Mouse (Mus musculus) natural killer cell, adult 2 months (primary cell): ENCODE data around the gene Osgepl1.
A peak's percentile ranks its signal among the peaks of the same experiment; 100 is the strongest.
"Not testable (repeated sequence)": the region's sequence is repeated elsewhere in the genome, so short reads cannot be mapped to it uniquely, and the experiment has no call there.

Source experiments
- DNase-seq, 2 experiments: peaks; one replicate each; pipeline ENCODE4 v3.0.0; 2022; ENCODE audit warnings: low spot score in 2 of 2

Osgepl1 gene

DNA sequence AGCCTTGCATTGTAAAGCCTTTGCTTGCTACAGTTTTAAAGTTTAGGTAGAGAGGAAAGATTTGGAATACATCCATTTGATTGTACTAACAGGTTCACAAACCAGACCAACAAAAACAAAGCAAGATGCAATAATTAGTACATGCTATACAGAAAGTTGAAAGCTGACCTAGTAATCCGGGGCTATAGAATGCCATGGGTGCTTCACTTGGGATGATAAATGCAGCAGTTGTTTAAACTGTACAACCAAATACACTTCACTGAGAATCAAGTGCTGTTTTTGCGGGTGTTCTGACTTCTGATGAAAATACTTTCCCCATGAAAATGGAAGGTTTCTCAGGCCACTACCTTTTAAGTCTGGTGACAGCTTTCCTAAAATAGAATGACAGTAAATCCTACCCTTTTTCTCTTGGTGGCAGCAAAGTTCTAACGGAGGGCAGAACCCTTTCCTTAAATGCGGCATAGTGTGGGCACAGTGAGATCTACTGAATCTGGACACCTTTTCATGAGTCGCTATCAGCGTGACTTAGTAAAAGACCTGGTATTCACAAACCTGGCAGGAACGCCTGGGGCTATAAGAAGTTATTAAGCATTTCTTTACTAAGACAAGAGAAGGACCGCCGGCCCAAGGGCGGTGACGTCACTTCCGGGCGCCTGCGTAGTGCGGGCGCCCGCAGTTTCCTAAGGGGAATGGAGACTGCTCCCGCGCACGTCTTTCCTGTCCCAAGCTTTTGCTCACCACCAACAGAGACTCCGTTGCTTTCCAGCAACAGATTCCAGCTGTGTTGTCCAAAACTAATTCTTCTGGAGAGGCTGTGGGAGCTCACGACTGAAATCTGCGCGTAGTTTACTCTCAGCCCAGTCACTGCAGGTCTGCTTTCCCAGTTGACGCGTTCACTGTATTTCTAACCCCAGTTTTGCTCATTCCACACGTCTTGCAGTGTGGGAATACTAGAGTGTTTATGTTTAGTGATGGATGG is at the start of gene Osgepl1:
Gene Osgepl1 (plus strand): TSS at position 636 of the 979 bp plus-strand sequence.
- peak; percentile 68 to 73 for DNase-seq

DNA sequence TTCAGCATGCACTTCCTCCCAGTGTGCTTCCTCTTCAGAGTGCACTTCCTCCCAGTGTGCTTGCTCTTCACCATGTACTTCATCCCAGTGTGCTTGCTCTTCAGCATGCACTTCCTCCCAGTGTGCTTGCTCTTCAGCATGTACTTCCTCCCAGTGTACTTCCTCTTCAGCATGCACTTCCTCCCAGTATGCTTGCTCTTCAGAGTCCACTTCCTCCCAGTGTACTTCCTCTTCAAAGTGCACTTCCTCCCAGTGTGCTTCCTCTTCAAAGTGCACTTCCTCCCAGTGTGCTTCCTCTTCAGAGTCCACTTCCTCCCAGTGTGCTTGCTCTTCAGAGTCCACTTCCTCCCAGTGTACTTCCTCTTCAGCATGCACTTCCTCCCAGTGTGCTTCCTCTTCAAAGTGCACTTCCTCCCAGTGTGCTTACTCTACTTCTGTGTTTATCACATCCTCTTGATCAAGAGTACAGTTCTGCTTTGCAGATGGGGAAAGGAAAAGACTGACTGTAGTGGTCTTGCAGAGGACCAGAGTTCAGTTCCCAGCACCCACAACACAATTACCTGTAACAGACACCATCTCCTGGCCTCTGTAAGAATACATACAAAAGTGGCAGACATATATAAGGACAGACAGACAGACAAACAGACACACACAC is 48.3 kb upstream of the Osgepl1 start:
- DNase-seq: not testable (repeated sequence)

DNA sequence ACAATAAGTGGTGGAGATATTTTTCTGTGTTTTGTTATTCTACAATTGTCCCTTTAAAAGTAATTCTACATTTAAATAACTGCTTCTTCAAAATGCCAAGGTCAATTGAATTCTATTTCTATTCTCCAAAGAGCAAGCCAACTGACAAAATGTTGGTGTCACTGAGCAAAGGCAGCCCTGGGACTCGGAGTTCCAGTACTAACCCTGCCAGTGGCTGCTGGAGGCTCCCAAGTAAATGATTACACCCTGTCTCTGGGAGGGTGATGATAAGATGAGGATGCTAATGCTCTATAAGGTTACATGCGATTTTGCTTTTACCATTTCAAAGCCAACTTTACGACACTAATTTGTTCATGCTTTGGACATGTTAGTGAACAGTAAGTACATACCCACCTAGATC is 43.5 kb upstream of the Osgepl1 start:
- DNase-seq: no peak

DNA sequence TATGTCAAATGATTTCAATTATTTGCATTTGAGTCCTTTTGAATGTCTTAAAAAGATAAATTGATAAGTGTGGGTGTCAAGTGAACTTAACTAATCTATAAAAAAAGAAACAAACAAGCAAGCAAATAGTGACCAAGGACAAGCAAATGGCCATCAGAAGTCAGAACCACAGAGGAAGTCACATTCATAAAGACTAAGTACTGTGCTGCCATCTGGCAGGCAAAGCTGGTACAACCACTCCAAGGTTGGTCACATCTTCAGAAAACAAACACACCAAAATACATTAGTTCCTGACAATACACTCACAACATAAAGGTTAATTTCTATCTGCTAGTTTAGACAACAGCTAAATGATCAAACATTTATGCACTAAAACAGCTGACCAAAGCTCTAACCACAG is 40.8 kb upstream of the Osgepl1 start:
- no peak for DNase-seq

DNA sequence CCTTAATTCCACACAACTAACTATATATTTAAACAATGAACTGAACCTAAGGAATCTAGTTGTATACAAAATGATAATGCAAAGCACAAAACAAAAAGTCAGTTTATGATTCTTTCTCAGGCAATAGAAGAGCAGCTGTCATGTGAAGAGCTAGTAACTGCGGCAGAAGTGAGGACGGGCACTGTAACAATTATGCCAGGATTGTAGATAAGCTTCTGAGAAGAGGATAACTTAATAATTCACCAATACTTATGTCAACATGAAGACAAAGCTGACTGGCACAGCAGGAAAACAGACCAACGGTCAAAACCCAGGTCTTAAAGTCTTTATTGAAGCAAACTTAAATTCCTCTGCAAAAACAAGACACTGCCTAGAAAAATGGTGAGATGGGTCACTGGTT is 22.2 kb upstream of the Osgepl1 start:
- DNase-seq: no peak

DNA sequence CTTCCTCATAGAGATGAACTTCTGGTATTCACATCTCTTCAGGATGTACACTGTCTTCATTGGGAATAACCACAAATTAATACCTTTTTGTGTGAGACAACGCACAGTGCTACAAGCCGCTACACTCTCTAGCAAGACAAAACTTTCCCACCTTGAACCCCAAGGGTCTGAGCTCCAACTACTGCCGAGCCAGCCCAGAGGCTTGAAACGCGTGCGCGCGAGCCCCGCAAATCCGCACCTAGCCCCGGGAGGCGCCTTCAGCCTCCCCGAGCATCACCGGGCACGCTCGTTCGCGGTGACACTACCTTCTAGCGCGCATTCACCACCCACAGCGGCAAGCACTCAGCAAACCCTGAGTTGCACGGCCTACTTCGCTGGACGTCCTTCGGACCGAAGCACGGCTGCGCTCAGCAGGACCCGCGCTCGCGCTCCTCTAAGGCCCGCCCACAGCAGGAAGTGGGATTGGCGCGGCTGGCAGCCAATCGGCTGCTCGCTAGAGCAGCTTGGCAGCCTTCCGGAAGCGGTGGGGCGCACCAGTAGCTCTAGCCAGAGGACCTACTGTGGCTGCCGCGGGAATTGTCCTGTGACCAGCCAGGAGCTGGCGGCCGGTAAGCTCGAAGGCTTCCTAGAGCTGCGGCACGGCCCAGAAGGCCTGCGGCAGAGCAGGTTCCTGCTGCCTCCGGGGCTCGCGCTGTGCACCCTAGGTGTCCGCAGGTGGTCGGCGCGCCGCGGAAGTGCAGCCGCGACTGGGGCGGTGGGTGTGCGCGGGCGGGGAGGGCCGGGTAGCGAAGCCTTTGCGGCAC is 16.6 kb upstream of the Osgepl1 start, which contains the start of the genes Pms1, Ormdl1 and Gm28778:
Gene Pms1 (minus strand): TSS at position 438 of the 803 bp plus-strand sequence.
Gene Ormdl1 (plus strand): TSS at position 515 of the 803 bp plus-strand sequence.
Gene Gm28778 (plus strand): TSS at position 531 of the 803 bp plus-strand sequence.
- peak; percentile 88 to 89 for DNase-seq

DNA sequence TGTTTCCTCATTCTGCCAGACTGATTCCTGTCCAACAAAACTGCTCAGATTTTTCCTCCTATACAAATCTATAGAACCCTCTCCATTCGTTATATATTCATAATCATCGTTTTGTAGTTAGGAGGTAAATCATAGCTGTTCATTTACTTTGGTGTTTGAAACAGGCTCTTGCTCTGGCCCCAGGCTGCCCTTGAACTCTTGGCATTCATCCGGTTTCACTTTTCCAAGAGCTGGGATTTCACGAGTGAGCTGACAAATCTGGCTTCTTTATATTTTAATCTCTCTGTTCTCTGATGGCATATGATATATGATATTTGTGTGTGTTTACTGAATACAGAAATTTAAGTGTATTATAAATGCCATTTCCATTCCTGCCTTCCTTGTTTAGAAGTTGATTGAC is 12.9 kb upstream of the Osgepl1 start:
- no peak for DNase-seq

DNA sequence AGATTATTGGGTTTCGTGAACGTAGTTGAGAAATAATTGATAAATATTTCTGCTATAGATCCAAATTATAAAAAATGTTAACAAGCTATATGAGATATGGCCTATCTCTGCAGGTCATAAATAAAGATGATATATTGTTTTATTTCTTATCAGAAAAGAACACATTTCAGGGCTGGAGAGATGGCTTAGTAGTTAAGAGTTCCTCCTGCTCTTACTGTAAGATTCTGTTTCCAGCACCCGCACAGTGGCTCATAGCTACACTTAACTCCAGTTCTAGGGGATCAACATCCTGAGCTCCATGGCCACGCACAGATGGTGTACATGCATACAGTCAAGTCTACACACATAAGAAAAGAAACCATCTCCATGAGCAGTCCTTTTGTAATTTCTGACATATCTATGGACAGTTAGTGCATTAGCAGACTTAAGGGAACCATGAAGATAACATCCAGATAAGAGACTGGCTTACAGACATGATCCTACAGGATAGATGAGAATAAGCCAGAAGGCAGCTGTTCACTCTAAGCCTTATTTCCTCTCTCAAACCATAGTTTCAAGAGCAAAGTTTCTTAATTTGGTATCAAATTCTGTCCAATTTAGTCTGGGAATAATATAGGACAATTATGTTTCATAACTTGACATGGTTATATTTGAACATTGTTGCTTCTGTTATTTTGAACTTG is 8.4 kb downstream of the Osgepl1 start:
- no peak for DNase-seq

DNA sequence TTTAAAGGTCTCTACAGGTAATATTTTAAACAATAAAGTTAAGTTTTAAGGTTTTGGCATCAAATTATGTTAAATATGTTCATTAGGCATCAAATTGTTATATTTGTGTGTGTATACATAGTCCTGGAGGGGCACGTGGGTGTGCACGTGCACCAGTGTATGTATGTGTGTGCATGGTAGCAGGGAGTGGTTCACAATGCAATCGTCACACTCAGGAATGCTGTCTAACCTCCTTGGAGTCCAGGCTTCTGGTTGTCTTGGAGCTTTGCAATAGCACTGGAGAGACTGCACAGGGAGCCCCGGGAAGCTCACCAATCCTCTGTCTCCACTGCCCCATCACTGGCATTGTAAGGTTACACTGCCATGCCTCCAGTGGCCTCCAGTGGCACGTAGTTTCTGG is 9.8 kb downstream of the Osgepl1 start:
- DNase-seq: no peak

DNA sequence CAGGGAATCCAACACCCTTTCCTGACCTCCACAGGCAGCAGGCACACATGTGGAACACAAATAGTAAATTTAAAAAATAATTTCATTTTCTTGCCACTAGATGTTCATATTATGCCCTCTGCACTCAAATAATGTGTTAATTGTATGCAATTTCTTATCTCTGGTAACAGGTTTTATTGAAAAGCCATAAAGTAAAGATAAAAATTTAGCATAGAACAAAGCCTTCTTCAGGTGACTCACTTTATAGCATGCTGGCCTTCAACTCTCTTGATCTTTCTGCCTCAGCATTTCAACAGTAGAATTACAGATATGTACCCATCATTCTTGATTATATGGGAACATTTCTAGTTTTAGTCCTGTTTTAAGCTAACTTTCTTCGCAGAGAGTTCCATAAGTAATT is 10.9 kb downstream of the Osgepl1 start:
- no peak for DNase-seq

DNA sequence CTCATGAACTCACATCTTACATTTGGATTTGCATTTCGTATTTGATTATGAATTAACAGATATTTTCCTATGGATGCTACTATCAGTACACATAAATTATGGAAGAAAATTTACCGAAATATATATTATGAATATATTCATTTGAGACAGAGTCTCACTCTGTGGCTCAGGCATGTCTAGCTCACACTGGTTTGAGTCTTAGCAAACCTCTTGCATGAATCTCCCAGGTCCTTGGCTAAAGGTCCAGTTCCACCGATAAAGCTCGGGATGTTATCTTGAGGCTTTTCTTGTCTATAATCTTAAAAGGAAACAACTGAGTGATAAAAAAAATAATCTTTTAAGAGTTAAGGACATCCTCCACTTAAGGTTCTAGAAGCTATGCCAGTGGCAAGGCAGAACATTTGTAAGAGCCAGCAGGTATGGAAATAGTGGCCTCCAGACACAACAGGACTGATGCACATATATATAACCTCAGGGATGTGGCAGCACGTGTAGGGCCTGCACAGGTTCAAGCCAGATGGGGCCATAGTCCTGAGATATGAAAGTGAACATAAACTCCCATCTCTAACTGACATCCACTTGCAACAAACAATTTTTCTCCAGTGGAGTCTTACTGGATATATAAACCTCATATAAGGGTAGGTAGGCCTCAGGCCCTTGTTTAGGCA is 11.5 kb downstream of the Osgepl1 start:
- DNase-seq: no peak

DNA sequence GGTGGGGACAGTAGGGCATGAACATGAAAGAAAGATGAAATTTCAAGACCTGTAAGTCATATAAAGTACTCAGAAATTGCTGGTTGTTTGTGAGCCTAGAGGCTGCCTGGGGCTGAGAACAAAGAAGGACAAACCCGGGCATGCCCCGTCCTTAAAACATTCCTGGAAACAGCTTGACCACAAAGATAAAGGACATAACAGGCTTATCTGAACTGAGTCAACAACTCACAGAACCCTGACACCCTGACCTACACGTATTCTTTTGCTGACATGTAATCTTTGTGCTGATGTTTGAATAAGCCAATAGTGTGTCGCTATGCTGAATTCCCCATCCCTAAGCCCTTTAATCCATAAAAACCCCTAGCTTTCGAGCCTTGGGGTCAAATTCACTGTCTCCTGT is 20.1 kb downstream of the Osgepl1 start:
- not testable (repeated sequence) for DNase-seq

DNA sequence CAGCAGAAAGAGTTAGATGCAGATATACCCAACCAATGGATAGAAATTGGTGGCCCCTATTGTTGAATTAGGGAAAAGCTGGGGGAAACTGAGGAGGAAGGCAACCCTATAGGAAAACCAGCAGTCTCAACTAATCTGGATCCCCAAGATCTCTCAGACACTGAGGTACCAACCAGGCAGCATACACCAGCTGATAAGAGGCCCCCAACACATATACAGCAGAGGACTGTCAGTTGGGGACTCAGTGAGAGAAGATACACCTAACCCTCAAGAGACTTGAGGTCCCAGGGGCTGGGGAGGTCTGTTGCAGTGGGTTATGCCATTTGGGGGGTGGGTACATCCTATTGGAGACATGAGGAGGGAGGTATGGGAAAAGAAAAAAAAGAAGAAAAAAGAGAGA is 22.0 kb downstream of the Osgepl1 start:
- no peak for DNase-seq

DNA sequence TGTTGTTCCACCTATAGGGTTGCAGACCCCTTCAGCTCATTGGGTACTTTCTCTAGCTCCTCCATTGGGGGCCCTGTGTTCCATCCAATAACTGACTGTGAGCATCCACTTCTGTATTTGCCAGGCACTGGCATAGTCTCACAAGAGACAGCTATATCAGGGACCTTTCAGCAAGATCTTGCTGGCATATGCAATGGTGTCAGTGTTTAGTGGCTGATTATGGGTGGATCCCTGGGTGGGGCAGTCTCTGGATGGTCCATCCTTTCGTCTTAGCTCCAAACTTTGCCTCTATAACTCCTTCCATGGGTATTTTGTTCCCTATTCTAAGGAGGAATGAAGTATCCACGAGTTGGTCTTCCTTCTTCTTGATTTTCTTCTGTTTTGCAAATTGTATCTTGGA is 24.0 kb downstream of the Osgepl1 start:
- not testable (repeated sequence) for DNase-seq

DNA sequence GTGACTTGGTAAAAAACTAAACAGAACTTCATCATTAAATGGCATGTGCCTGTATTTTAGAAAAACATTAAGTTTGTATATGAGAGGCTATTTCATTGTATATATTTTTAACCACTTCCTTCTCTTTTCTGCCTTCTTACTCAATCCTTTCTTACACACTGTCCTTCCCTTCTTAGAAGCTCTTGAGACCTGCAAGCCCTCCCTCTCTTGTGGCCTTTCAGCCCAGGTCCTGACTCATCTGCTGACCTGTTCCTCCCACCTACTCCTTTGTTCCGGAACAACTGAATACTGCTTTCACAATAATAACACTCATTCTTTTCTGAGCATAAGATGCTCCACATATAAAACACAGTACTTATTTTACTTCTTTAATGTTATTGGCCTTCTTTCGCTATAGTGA is 27.6 kb downstream of the Osgepl1 start:
- no peak for DNase-seq

DNA sequence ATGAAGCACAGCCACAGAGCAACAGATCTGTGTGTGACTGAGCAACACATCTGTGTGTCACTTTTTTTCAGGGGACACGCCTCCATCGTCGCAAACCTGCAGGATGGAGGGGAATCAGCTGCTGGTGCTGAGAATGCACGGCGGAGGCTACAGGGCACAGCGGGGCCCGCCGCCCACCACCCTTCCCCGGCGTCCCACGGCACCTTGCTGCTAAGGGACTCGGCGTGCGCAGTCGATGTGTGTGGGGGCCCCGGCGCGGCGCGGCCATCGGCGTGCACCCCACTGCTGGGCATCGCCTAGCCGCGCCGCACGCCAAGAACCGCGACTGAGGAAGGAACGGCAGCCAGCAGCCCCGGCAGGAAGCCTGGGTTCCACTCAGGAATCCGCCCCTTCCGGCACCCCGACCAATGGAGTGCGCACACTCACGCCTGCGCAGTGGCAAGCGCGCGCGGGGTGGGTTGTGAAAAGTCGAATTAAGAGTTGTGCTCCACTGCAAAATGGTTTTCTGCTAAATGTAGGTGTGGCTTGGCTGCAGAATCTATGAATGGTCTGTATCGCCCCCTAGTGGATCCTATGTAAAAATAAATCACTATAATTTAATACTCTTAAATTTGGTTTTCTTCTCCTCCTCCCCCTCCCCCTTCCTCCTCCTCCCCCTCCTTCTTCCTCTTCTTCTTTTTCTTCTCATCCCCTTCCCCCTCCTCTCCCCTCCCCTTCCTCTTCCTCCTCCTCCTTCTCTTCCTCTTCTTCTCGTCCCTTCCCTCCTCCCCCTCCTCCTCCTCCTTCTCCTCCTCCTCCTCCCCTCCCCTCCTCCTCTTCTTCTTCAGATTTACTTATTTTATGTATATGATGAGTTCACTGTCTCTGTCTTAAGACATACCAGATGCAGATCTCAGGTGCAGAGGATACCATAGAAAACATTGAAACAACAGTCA is 39.2 kb downstream of the Osgepl1 start, which contains the start of the genes Asdurf, Gm28551 and Asnsd1:
Gene Asdurf (minus strand): TSS at position 293 of the 935 bp plus-strand sequence.
Gene Gm28551 (minus strand): TSS at position 341 of the 935 bp plus-strand sequence.
Gene Asnsd1 (minus strand): TSS at position 426 of the 935 bp plus-strand sequence.
- DNase-seq: peak; percentile 99

DNA sequence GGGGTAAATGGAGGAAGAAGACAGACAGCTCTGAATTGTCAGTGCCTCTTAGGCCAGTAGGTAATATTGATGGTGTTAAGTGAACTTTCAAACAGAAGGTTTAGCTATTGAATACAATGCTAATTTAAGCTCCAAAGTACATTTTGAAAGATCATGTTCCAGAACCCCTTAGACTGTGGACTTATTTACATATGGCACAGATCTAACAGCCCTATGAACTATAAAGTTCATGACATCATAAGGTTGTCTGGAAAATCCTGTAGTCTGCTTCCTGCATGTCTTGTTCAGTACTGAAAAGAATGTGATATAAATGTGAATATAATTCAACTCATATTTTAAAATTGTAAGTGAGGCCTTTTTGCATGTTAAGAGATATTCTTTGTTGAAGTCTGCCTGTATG is 45.6 kb downstream of the Osgepl1 start:
- DNase-seq: no peak
